Mouse (Mus musculus): ENCODE data around the gene Rcan3.

Gene Rcan3

GRCm38 (mm10) chr4:135433443-135434394 is at the start of gene Rcan3:
Gene Rcan3, minus strand, starts transcription at chr4:135433853.
- DNase-seq (ENCODE audit: low spot score in 2 of 2), result peak; percentile 31

DNA sequence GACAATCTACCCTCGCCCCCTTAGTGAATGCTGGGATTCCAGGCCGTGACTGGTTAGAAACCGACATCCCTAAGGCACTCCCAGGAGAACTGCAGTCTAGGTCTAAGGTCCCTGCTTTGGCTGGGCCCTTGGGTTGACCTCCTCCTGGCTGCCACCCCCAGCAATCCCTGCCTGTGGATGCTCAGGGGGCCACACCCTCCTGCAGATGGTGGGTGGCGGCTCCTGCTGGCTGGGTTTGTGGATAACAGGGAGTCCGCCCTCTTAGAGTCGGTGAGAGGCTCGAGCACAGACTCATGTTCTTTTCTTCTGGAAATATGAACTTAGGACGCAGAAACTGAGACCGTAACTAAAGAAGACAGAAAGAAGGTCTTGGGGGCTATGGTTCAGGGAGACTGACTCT is 46.7 kb upstream of the Rcan3 start:
- DNase-seq (ENCODE audit: low spot score in 2 of 2), result no peak

DNA sequence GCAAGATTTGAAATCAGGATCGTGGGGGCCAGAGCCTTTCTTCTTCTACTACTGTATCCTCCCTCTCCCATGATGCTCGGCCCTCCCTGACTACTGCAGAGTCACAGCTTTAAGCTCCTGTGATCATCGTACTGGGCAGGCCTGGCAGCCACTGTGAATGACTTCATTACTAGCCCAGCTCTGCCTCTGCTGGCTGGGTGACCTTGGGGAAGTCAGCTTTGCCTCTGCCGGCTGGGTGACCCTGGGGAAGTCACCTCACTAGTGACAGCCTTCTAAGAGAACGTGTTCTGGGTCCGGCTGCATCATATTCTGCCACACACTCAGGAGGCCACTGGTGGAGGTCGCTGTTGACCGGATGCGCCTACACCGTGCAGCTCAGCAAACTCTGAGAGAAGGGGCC is 44.2 kb upstream of the Rcan3 start:
- no peak for DNase-seq (ENCODE audit: low spot score in 2 of 2)

DNA sequence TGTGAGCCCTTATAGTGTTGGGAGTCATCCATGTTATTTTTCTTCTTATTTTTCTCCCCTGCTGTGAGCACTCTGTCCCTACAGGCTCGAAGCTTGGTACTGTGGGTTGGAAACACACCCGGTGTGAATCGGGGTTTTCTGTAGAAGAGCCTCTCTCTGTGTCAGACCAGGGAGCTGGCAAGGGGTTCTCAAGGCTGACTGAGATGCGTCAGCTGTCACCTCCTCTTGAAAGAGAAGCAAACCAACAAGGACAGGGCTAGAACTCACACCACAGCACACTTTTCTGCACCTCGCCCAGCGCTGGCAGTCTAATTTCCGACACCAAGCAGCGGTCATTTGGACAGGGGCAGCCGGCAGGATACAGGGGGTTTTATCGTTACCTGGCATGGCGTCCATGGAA is 29.8 kb upstream of the Rcan3 start:
- DNase-seq (ENCODE audit: low spot score in 2 of 2), result no peak

DNA sequence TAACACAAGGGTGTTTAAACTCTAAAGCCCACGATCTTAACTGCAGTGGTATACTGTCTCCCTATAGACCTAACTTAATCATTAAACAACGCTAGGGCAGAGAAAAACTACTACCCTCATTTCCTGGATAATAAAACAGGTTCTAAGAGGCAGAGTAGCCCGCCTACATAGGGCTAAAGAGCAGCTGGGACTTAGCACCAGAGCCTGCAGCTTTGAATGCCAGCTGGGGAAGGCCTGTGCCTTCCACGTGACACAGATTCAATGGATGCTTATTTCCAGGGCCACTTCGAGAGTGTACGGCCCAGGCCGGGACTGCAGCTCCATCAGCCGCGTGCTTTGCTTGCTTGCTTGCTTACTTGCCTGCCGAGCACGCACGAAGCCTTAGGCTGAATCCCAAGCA is 19.9 kb upstream of the Rcan3 start:
- DNase-seq (ENCODE audit: low spot score in 2 of 2), result no peak

- DNase-seq (ENCODE audit: low spot score in 2 of 2), result no peak
Observed at GRCm38 (mm10) chr4:135453164-135453563, 19.5 kb upstream of the Rcan3 start.

DNA sequence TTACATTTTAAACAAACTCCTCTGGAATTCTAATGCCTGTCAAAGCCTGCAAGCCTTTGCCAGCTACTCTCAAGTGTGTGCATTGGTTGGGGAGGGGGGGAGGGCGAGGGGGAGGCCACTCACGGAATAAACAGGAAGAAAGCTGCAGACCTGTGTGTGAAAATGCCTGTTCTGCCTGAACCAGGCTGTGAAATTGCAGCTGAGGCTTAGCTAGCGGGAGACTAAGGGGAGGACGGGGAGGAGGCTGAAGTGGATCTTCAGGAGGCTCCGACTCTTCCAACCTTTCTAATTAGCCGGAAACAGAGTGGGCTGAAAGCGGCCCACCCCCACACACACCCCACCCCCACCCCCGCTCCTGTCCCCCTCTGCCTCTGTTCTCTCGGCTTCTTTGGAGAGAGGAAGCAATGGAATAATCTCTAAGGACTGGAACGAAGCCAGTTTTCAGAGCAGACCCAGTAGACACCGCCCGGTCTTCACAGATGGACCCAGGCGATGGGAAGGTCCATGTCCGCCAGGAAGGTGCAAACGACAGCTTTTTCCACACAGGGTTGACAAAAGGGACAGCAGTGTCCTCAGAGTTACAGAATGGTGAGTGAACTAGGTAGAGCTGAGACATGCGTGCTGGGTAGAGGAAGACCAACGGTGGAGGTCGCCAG is 17.8 kb upstream of the Rcan3 start:
- no peak for DNase-seq (ENCODE audit: low spot score in 2 of 2)

DNA sequence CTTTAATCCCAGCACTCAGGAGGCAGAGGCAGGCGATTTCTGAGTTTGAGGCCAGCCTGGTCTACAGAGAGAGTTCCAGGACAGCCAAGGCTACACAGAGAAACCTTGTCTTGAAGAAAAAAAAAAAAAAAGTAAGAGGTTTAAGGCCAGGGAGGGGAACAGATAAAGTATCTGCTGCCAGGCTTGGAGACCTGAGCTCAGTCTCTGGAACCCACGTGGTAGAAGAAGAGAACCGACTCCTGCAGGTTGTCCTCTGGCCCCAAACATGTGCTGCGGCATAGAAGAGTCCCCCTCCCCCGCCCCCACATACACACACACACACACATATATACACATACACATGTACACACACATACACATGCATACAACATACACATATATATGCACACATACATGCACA is 8.8 kb upstream of the Rcan3 start:
- DNase-seq (ENCODE audit: low spot score in 2 of 2), result no peak

- no peak for DNase-seq (ENCODE audit: low spot score in 2 of 2)
Observed at GRCm38 (mm10) chr4:135439904-135440522, 6.4 kb upstream of the Rcan3 start.

GRCm38 (mm10) chr4:135439188-135439647 is 5.6 kb upstream of the Rcan3 start:
- no peak for DNase-seq (ENCODE audit: low spot score in 2 of 2)

GRCm38 (mm10) chr4:135437924-135438323 is 4.3 kb upstream of the Rcan3 start:
- no peak for DNase-seq (ENCODE audit: low spot score in 2 of 2)

DNA sequence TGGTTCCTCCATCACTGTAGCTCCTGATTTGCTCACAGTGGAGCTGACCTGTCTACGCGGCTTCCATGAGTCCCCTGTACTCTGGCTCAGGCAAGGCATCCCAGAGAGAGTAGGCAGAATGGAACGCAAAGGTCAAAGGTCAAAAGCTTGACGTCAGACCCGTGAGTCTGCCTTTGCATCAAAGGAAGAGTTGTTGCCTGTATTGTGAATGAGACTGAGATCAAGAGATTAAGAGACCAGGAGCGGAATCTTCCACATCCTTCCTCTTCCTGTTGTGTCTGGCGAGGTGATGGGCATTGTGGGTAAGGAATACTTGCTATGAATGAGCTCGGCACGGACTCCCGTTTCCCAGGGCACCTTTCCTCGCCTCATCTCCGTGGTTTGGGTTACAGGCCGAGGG is 2.6 kb upstream of the Rcan3 start:
- no peak for DNase-seq (ENCODE audit: low spot score in 2 of 2)

DNA sequence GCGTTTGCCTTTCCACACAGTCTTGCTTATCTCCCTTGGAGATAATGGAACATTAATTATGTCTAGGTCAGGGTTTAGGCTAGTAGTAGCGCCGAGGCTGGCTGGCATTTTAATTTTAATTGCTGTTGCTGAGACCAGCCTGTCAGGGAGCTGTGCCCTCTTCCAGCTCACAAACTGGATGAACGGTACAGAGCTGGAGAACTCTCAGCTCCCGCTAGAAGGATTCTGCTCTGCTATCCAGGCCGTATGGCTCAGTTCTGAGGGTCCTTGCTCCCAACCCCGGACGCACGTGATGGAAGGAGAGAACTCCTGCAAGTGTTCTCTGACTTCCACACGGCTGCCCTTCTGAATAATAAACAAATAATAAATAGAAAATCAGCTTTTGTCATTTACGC is 739 bp upstream of the Rcan3 start:
- DNase-seq (ENCODE audit: low spot score in 2 of 2), result no peak

DNA sequence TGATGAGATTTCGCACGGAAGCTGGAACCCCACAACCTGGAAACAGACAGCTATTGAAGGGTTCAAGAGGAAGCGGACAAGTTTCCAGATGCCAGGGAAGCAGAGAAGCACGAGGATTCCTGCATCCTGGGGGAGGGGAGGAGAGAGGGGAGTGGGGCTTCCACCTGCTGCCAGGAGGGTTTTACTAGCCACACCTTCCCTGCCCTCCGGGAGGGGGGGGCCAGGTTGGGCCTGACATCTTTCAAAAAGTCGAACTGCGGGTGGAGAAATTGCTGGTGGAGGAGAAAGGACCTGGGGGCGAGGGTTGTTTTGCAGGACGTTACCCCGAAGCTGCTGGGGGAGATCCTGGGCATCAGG is 589 bp downstream of the Rcan3 start:
- DNase-seq (ENCODE audit: low spot score in 2 of 2), result no peak

GRCm38 (mm10) chr4:135429990-135430760 is 3.5 kb downstream of the Rcan3 start:
- DNase-seq (ENCODE audit: low spot score in 2 of 2), result no peak

- no peak for DNase-seq (ENCODE audit: low spot score in 2 of 2)
Observed at GRCm38 (mm10) chr4:135429383-135429782, 4.3 kb downstream of the Rcan3 start.

GRCm38 (mm10) chr4:135426587-135426986 is 7.1 kb downstream of the Rcan3 start:
- no peak for DNase-seq (ENCODE audit: low spot score in 2 of 2)

DNA sequence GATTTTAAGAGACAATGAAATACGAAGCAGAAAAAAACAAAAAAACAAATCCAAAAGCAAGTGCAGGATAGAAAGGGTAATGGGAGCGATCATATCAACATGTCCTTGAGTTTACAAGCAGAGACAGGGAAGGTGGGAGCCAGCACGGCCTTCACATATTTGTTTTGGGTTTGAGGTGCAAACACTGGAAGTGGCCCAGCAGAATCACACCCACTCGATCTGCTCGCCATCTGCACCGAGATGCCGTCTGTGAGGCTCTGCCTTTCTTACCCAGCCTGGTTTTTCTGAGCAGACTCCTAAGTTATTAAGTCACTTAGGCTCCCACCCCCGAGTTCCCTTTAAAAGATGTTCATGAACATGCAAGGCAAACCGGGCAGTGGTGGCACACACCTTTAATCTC is 8.0 kb downstream of the Rcan3 start:
- peak; percentile 73 to 75 for DNase-seq (ENCODE audit: low spot score in 2 of 2)

GRCm38 (mm10) chr4:135420961-135421360 is 12.7 kb downstream of the Rcan3 start:
- no peak for DNase-seq (ENCODE audit: low spot score in 2 of 2)

DNA sequence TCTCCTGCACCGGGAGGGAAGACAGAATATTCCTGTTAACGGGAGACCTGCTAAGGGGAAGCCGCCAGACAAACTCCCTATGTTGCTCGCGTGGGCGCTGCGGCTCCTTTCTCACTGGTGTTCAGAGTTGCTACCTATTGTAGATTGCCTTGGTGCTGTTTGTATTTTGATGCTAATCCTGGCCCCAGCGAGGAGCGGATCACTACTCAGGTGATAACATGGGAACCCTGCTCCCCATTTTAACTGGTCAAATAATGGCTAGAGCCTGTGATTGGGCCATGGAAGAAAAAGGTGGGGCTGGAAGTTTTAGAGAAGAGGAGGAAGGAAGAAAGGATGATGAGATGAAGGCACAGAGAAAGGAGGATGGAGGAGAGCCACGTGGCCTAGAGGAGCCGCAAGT is 13.2 kb downstream of the Rcan3 start:
- DNase-seq (ENCODE audit: low spot score in 2 of 2), result no peak

GRCm38 (mm10) chr4:135419996-135420395 is 13.7 kb downstream of the Rcan3 start:
- DNase-seq (ENCODE audit: low spot score in 2 of 2), result no peak

DNA sequence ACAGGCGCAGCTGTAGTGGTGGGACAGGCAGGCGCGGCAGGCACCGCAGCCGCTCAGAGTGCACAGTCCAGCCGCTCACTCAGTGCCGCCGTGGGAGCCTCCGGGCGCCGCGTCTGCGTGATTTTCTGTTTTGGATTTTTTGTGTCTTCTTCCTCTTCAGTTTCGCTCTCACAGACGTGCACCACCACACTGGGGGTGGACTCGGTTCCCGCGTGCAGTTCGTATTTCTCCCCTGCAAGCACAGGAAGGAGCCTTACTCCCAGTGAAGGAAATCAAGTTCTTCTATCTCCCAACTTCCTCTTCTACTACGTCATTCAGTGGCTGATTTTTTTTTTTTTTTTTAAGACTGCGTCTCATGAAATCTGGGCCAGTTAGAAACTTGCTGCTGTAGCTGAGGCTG is 17.3 kb downstream of the Rcan3 start:
- DNase-seq (ENCODE audit: low spot score in 2 of 2), result no peak

All from right cerebral cortex, postnatal 36 days (tissue).